Mouse (Mus musculus) testis, adult 10 weeks (tissue): Measurements from ENCODE around the gene Taok3. TPM values are rescaled to one million over a fixed set of nuclear protein-coding genes. Genes with fewer than 3 reads are reported as not detected.

Source experiments
- polyA plus RNA-seq: library from polyadenylated mRNA; stranded (reverse); fragments of 350-450 nt; fragmentation: Illumina TruSeq; extraction: RNeasy Lipid Tissue Mini Kit (QIAGEN cat#74804); gene quantifications from one replicate; pipeline ENCODE4 v1.2.3, GENCODE M21; 2014; ENCODE audit warnings: low read depth, low replicate concordance

Gene Taok3
- 6.6 TPM for polyA plus RNA-seq

GRCm38 (mm10) chr5:117119777-117120488 is at the start of gene Taok3:
Gene Taok3, plus strand, starts transcription at chr5:117120129.

GRCm38 (mm10) chr5:117115836-117116366 is 4.0 kb upstream of the Taok3 start, which contains the start of gene Suds3:
Gene Suds3, minus strand, starts transcription at chr5:117116113.

GRCm38 (mm10) chr5:117286831-117287822 is 167.2 kb downstream of the Taok3 start, which contains the start of gene Pebp1:
Gene Pebp1, minus strand, starts transcription at chr5:117287625.

DNA sequence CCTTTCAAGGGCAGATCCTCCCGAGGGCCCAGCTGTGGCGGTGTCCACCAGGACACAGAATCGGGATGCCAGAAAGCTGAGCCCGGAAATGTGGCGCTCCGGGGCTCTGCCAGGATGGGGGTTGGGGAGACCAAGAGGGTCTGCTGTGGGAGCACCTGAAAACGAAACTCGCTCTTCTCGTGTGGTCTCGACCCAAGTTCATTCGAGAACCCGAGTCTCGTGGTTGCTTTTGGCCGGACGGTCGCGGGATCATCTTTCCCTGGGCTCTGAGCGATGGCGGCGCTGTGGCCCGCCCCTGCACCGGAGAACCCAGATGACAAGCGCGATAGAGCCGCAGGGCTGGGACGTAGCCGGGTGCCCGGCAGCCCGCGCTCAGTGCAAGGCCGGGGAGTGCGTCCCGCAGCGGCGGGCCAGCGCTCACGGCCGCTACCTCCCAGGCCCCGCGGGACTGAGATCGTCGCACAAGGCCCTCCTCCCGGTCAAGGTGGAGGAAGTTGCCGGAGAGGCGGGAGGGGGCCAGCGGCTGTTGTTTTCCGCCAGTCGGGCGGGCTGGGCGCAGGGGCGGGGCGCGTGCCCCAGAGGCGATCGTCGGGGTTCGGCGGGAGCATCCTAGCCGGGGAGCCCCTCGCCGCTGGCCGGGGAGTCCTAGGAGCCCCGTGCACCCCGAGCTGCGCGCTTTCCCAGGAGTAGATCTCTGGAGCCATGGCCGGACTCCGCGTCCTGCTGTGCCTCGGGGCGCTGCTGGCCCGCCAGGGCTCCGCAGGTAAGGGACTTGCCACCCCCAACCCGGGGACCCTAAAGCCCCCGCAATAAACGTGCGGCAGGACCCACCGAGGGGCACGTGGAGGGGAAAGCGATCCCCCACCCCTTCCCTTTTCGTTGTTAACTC is 199.1 kb downstream of the Taok3 start, which contains the start of gene Vsig10:
Gene Vsig10, plus strand, starts transcription at position 343 of the 889 bp plus-strand sequence.

Other genes starting within 250 kb of the Taok3 start
- gene Suds3, start 4.0 kb upstream of the Taok3 start, polyA plus RNA-seq = 44.9 TPM
- gene Pebp1, start 167.5 kb downstream of the Taok3 start, polyA plus RNA-seq = 302 TPM
- 16.6 TPM for gene Vsig10, start 199.0 kb downstream of the Taok3 start, polyA plus RNA-seq
- gene Wsb2, start 237.2 kb downstream of the Taok3 start, polyA plus RNA-seq = 8.8 TPM